Mouse (Mus musculus): ENCODE data around the gene Trpm3.

The Trpm3 gene

GRCm38 (mm10) chr19:22138590-22139421 is at the start of gene Trpm3:
Trpm3 (plus strand) TSS chr19:22139046.
- DNase-seq (ENCODE audit: low read depth): no peak

GRCm38 (mm10) chr19:22100582-22100981 is 38.3 kb upstream of the Trpm3 start:
- no peak for DNase-seq (ENCODE audit: low read depth)

- no peak for DNase-seq (ENCODE audit: low read depth)
Measured at GRCm38 (mm10) chr19:22103865-22104264, 35.0 kb upstream of the Trpm3 start.

GRCm38 (mm10) chr19:22104848-22105484 is 33.9 kb upstream of the Trpm3 start:
- no peak for DNase-seq (ENCODE audit: low read depth)

- no peak for DNase-seq (ENCODE audit: low read depth)
Measured at GRCm38 (mm10) chr19:22105648-22106047, 33.2 kb upstream of the Trpm3 start.

GRCm38 (mm10) chr19:22108893-22109463 is 29.9 kb upstream of the Trpm3 start:
- DNase-seq (ENCODE audit: low read depth): no peak

- DNase-seq (ENCODE audit: low read depth): no peak
Measured at GRCm38 (mm10) chr19:22120976-22121375, 17.9 kb upstream of the Trpm3 start.

GRCm38 (mm10) chr19:22121631-22122030 is 17.2 kb upstream of the Trpm3 start:
- no peak for DNase-seq (ENCODE audit: low read depth)

- no peak for DNase-seq (ENCODE audit: low read depth)
Measured at GRCm38 (mm10) chr19:22132626-22133025, 6.2 kb upstream of the Trpm3 start.

- DNase-seq (ENCODE audit: low read depth): no peak
Measured at GRCm38 (mm10) chr19:22178549-22178948, 39.7 kb downstream of the Trpm3 start.

- no peak for DNase-seq (ENCODE audit: low read depth)
Measured at GRCm38 (mm10) chr19:22179017-22179416, 40.2 kb downstream of the Trpm3 start.

GRCm38 (mm10) chr19:22180136-22180535 is 41.3 kb downstream of the Trpm3 start:
- no peak for DNase-seq (ENCODE audit: low read depth)

GRCm38 (mm10) chr19:22189716-22190115 is 50.9 kb downstream of the Trpm3 start:
- DNase-seq (ENCODE audit: low read depth): no peak

- no peak for DNase-seq (ENCODE audit: low read depth)
Measured at GRCm38 (mm10) chr19:22222520-22222919, 83.7 kb downstream of the Trpm3 start.

GRCm38 (mm10) chr19:22234187-22234586 is 95.3 kb downstream of the Trpm3 start:
- no peak for DNase-seq (ENCODE audit: low read depth)

- no peak for DNase-seq (ENCODE audit: low read depth)
Measured at GRCm38 (mm10) chr19:22249076-22249475, 110.2 kb downstream of the Trpm3 start.

- DNase-seq (ENCODE audit: low read depth): no peak
Measured at GRCm38 (mm10) chr19:22272916-22273315, 134.1 kb downstream of the Trpm3 start.

GRCm38 (mm10) chr19:22284651-22285050 is 145.8 kb downstream of the Trpm3 start:
- DNase-seq (ENCODE audit: low read depth): no peak

GRCm38 (mm10) chr19:22292671-22293070 is 153.8 kb downstream of the Trpm3 start:
- DNase-seq (ENCODE audit: low read depth): no peak

GRCm38 (mm10) chr19:22300906-22301305 is 162.1 kb downstream of the Trpm3 start:
- no peak for DNase-seq (ENCODE audit: low read depth)

- DNase-seq (ENCODE audit: low read depth): no peak
Measured at GRCm38 (mm10) chr19:22303021-22303951, 164.4 kb downstream of the Trpm3 start.
